Mouse (Mus musculus) layer of hippocampus, postnatal 14 days (tissue): Measurements from ENCODE around the gene Bpifb2. TPM values are rescaled to one million over a fixed set of nuclear protein-coding genes. Genes with fewer than 3 reads are reported as not detected.

Source experiments
- DNase-seq, 2 experiments: peaks; one replicate each; pipeline ENCODE4 v3.0.0; 2021 to 2022; ENCODE audit warnings: low spot score in 2 of 2, mixed read lengths in 1 of 2
- total RNA-seq, 2 experiments: library from RNA; stranded (reverse); gene quantifications; 2 replicates each; pipeline ENCODE4 v1.2.3; 2021

Bpifb2 gene
- total RNA-seq, 2 experiments from 2014 or later, result not detected

DNA sequence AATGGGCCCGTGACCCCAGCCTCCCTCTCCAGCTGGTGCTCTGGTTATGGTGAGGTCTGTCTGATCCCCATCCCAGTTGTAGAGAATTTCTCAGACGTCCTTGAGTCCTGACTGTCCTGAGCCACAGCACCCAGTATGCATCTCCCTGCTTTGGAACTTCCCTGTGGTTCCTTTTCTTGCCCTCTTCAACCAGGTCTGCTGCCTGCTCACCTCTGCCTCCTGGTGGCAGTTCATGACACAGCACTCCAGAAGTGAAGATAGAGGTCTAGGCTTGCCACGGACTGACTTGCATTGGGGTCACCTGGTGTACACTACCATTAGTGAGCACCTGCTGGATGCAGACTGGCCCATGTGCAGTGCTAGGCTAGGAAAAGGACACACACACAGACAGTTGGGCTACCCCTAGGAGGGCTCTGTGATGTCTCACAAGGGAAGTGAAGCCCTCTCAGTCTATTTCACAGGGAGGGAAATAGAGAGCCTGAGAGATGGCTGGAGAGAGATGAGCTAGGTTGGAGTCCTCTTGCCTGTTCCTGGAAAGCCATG is 55.1 kb downstream of the Bpifb2 start:
- DNase-seq, result peak; percentile 31 to 47

DNA sequence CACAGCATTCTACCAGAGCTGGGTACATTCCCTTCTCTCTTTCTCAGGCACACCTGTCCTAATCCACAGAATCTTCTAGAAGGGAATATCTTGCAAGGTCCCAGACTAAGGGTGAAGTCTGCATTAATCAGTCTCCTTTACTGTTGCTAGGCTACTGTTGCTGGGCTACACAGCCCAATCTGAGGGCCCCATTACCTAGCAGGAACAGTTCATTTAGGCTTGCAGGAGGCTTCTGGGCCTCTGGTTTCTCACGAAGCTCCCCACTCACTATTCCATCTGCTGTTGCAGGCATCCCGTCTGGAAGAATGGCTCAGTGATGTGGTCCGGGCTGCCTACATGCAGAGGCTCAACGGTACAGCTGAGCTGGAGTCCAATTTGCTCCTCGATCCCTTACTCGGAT is 56.3 kb downstream of the Bpifb2 start:
- no peak for DNase-seq

DNA sequence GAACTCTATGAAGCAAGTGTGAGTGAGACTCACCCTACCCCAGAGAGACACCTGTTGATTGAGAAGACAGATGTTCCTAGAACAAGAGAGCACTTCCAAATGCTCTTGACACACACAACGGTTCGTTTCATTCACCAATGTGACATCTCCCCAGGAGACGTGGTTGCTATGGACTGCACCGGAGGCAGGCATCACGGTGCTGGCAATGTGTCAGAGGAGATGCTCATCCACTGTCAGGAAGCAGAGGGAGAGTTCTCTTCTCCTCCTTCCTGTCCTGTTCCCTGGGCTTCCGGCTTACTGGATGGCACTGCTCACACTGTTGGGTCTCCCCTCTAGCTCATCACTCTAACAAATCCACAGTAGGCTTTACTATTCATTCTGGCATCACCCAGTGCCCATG is 58.5 kb downstream of the Bpifb2 start:
- no peak for DNase-seq

DNA sequence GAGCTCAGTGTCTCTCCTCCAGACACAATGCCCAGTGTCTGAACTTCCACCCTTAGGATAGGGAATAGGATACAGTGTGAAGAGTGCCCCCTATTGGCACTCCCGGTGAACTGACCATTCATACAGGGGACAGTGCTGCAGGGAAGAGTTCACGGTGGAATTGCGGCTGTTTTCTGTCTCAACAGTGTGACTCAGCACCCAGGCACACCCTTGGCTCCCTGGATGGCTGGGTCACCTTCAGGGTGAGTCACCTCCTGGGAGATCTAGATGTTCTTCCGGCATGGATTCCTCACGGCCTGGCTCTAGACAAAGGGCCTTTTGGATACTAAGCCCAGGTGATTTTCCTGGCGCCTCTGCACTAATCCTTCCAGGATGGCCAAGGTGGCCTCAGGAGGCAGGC is 60.5 kb downstream of the Bpifb2 start:
- no peak for DNase-seq

DNA sequence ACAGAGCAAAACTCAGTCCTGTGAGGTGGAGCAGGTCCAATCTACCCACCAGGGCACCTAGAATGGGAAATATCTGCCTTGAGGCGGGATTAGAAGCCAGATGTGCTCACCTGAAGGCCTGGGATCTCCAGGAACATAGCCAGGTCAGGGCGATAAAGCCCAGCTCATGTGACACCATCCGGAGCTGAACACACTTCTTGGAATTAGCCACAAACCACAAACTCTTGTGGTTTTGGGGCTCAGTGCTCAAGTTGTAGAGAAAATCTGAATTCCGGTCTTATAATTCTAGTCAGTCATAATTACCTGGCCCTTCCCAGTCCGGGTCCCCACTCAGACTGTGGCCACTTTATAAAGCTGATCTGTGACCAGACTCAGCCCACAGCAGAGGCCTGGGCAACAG is 63.0 kb downstream of the Bpifb2 start, which contains the start of gene Bpifb4:
Gene Bpifb4 (plus strand): TSS at position 370 of the 400 bp plus-strand sequence.
- DNase-seq, result no peak

DNA sequence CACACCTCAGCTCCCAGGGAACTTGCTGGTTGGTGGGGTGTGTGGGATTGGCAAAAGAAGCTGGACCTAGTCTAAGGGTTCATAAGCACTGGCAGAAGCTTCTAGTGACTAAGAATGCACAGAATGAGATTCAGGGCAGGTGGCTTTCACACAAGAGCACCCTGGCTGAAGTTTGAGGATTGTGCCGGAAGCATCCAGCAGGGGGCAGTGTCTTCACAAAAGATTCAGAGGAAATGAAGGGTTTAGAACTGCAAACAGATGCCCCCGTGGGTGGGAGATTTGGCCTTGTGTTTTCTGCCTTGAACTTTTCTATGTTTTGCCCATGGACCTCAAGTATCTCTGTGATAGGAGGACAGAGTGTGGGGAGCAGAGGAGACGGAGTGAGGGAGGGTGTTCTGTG is 68.7 kb downstream of the Bpifb2 start:
- peak; percentile 56 to 59 for DNase-seq

DNA sequence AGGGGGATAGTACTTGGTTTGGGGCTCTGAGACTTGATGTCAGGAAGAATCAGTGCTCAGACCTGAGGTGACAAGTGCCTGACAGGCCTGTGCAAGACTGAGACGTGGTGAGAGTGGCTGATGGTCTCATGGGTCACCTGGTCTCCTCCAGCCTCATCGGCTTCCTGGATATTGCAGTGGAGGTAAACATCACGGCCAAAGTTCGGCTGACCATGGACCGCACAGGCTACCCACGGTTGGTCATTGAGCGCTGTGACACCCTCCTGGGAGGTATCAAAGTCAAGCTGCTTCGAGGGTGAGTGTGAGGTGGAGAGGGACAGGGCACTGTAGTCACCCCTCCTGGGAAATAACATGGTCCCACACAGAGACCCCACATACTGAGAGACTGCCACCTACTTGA is 69.7 kb downstream of the Bpifb2 start:
- DNase-seq, result no peak

Other genes with a start within 250 kb of the Bpifb2 start
- 10 to 100 TPM; 25.3 to 27.8 TPM for gene Commd7, start 242.3 kb upstream of the Bpifb2 start, total RNA-seq
- gene Dnmt3b, start 225.6 kb upstream of the Bpifb2 start, total RNA-seq, result 1 to 10 TPM; 2.1 TPM
- gene Dnmt3c, start 178.4 kb upstream of the Bpifb2 start, total RNA-seq, result under 1 TPM in 1 of 2 experiments, not detected in 1; 0.14 TPM
- 100 to 1,000 TPM; 137 to 140 TPM for gene Mapre1, start 133.8 kb upstream of the Bpifb2 start, total RNA-seq
- gene Efcab8, start 95.1 kb upstream of the Bpifb2 start, total RNA-seq, result under 1 TPM; 0.14 to 0.41 TPM
- gene Sun5, start 4.0 kb upstream of the Bpifb2 start, total RNA-seq, result not detected
- gene Bpifb6, start 25.3 kb downstream of the Bpifb2 start, total RNA-seq, result not detected
- not detected for gene Bpifb3, start 43.2 kb downstream of the Bpifb2 start, total RNA-seq
- gene Bpifb4, start 63.2 kb downstream of the Bpifb2 start, total RNA-seq, result not detected
- not detected for gene Bpifa6, start 99.9 kb downstream of the Bpifb2 start, total RNA-seq
- gene Bpifa2, start 133.2 kb downstream of the Bpifb2 start, total RNA-seq, result not detected